ENCODE assay signal across 24 mouse cellular contexts in the genomic region with DNA sequence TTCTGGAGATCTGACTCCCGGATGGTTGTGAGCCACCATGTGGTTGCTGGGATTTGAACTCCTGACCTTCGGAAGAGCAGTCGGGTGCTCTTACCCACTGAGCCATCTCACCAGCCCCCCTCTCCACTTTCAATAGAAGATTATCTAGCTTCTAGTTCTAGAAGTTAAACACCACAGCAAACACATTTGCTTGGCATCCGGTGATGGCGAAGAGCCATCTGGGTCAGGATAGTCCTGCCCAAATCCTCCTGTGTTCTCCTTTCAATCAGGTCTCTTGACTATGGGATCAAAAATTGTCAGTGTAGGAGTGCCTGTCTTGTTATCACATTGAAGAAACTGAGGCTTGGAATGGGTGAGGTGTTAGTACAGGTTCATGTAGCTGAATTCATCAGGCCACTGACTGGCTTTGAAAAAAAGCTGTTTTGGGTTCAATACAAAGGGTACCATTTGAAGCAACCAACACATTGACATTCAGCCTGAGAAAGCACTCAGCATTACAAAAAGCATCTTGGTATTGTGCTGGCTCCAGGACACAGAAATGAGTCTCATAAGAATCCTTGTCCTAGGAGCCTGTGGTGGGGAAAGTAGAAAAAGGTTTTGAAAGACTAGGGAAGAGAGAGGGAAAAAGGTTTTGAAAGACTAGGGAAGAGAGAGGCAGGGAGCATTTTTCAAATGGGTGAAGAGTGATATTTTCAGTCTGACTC. TPM values are rescaled to one million over a fixed set of nuclear protein-coding genes. Genes with fewer than 3 reads are reported as not detected.
"Had no signal": no experiment of that assay in that cellular context is flagged by ENCODE, and none has a peak within 500 bp of the region (broad histone marks: within the 10 kb centered on the region; RNA-seq: fewer than 3 reads in every experiment).

No protein-coding gene starts in this region.

- ATAC-seq: liver, embryonic 12.5 days had no signal

- H3K9me3 ChIP-seq: limb, embryonic 15.5 days; liver, embryonic 12.5 days; midbrain, embryonic 10.5 days; stomach, embryonic 15.5 days had no signal

- DNase-seq: kidney, adult 11 months; kidney, adult 9 months; kidney, postnatal 36 days; lung, embryonic 14.5 days; lung, postnatal 10 days; lung, postnatal 4 days; retina, postnatal 1 day; right cerebral cortex, postnatal 14 days; thymus, adult 2 months; thymus, postnatal 25 days had no signal

- H3K27ac ChIP-seq: kidney, postnatal 0 days; limb, embryonic 15.5 days; liver, embryonic 12.5 days; midbrain, embryonic 10.5 days; stomach, embryonic 15.5 days had no signal

- H3K9ac ChIP-seq: limb, embryonic 15.5 days; liver, embryonic 12.5 days; lung, embryonic 14.5 days; stomach, embryonic 15.5 days had no signal

- H3K4me3 ChIP-seq: limb, embryonic 15.5 days; liver, embryonic 12.5 days; midbrain, embryonic 10.5 days; stomach, embryonic 15.5 days had no signal

- H3K27me3 ChIP-seq: limb, embryonic 15.5 days; stomach, embryonic 15.5 days had no signal

- H3K4me1 ChIP-seq: liver, embryonic 12.5 days had no signal

- H3K4me2 ChIP-seq: limb, embryonic 15.5 days; liver, embryonic 12.5 days; lung, embryonic 14.5 days; stomach, embryonic 15.5 days had no signal

- H3K36me3 ChIP-seq: limb, embryonic 15.5 days; liver, embryonic 12.5 days; midbrain, embryonic 10.5 days had no signal

RNA-seq across cellular contexts. Expression of a gene that starts 56.5 kb away (rescaled TPM):
- total RNA-seq: layer of hippocampus, adult 18-20 months; layer of hippocampus, postnatal 14 days; left cerebral cortex, adult 18-20 months; megakaryocyte, adult 5-6 weeks; neutrophil, adult 5-6 weeks had no signal
- polyA plus RNA-seq: kidney, postnatal 0 days; limb, embryonic 11.5 days; limb, embryonic 15.5 days; liver, embryonic 12.5 days; liver, embryonic 16.5 days; lung, embryonic 14.5 days; spleen, adult 2 months; stomach, embryonic 15.5 days; urinary bladder, adult 2 months had no signal
